Mouse (Mus musculus): ENCODE data around the gene Psma6.

DNA sequence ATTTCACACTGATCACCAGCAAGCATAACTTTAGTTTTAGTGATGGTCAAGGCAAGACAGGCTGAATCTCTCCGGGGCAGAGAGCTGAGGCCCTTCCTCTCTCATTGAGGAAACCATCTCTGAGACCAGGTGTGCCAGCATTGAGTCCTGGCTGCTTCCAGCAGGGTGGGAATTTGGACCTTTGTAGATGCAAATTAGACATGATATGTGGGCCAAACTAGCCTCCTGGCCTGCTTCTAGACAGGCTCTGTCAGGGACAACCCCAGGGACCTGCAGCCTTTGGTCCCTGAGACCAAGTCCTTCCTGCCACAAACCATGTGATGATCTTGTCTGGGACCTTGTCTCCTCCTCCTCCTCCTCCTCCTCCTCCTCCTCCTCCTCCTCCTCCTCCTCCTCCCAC is 51.1 kb downstream of the Psma6 start:
- no peak for TF ChIP-seq USF1 (IDR thresholded peaks at IDR 0.05; ENCODE audit: low read depth)
- no peak for TF ChIP-seq MYOG (IDR thresholded peaks at IDR 0.05; ENCODE audit: control insufficient read depth in 1 of 3, insufficient read depth in 1 of 3, insufficient read length in 2 of 3, low read depth in 2 of 3)
- TF ChIP-seq POLR2A (IDR thresholded peaks at IDR 0.05; ENCODE audit: insufficient read length, low read depth) = no peak
- TF ChIP-seq CEBPB (IDR thresholded peaks at IDR 0.05; ENCODE audit: insufficient read depth, poor library complexity, severe bottlenecking) = no peak
- TF ChIP-seq TCF12 (IDR thresholded peaks at IDR 0.05; ENCODE audit: insufficient read depth, poor library complexity, severe bottlenecking) = no peak

Data from myocyte (in vitro differentiated cells).